Mouse (Mus musculus) E14TG2a.4 (cell line): Measurements from ENCODE around the gene Adam10.

Experiments
- H3K27me3 ChIP-seq: 2 replicates; pipeline ENCODE4 v1.6.1; 2014; ENCODE audit warnings: low read length, control low read depth; ENCODE audit not compliant: insufficient read depth
- H3K36me3 ChIP-seq: 2 replicates; pipeline ENCODE4 v1.6.1; 2014; ENCODE audit warnings: low read length, control low read depth; ENCODE audit not compliant: insufficient read depth
- H3K4me1 ChIP-seq: replicated peaks from 2 replicates; pipeline ENCODE4 v1.6.1; 2014; ENCODE audit warnings: low read depth, low read length, control low read depth
- H3K4me3 ChIP-seq: replicated peaks from 2 replicates; pipeline ENCODE4 v1.5.1; 2014; ENCODE audit warnings: mild to moderate bottlenecking, low read length
- H3K9me3 ChIP-seq: 2 replicates; pipeline ENCODE4 v1.6.1; 2014; ENCODE audit warnings: low read length, control low read depth
- CTCF ChIP-seq: conservative IDR thresholded peaks from 2 replicates; pipeline ENCODE4 v1.5.1; 2014; ENCODE audit warnings: low read length
- NANOG ChIP-seq: IDR thresholded peaks from 2 replicates; pipeline ENCODE4 v1.6.1; 2014; ENCODE audit warnings: borderline replicate concordance, low read length, mixed read lengths
- POU5F1 ChIP-seq: IDR thresholded peaks from 2 replicates; pipeline ENCODE4 v1.6.1; 2014; ENCODE audit warnings: low read length, borderline replicate concordance

Gene Adam10

GRCm38 (mm10) chr9:70682202-70682601 lies 3.4 kb downstream of the Adam10 start:
- no peak for TF ChIP-seq NANOG
- TF ChIP-seq POU5F1 = no peak
- no peak for TF ChIP-seq CTCF
- Histone ChIP-seq H3K9me3 (no peaks in the 10 kb centered on the region), H3K27me3 (peaks cover 6% of the 10 kb centered on the region; the same call in 1 of the 2 replicates), H3K4me1 (peaks cover 13% of the 10 kb centered on the region), H3K36me3 (no peaks in the 10 kb centered on the region), H3K4me3 (no peak overlapping the region)

GRCm38 (mm10) chr9:70688301-70688968 lies 9.6 kb downstream of the Adam10 start:
- Histone ChIP-seq H3K36me3 (no peaks in the 10 kb centered on the region), H3K4me1 (no peaks in the 10 kb centered on the region), H3K4me3 (no peak overlapping the region), H3K9me3 (no peaks in the 10 kb centered on the region), H3K27me3 (no peaks in the 10 kb centered on the region)
- TF ChIP-seq CTCF (no peak), POU5F1 (no peak), NANOG (no peak)

GRCm38 (mm10) chr9:70689926-70690325 lies 11.1 kb downstream of the Adam10 start:
- no peaks in the 10 kb centered on the region for H3K27me3 ChIP-seq
- no peaks in the 10 kb centered on the region for H3K4me1 ChIP-seq
- no peaks in the 10 kb centered on the region for H3K9me3 ChIP-seq
- H3K36me3 ChIP-seq = no peaks in the 10 kb centered on the region
- no peak overlapping the region for H3K4me3 ChIP-seq
- TF ChIP-seq CTCF = no peak
- TF ChIP-seq POU5F1 = no peak
- no peak for TF ChIP-seq NANOG

GRCm38 (mm10) chr9:70690579-70690978 lies 11.8 kb downstream of the Adam10 start:
- H3K36me3 ChIP-seq = no peaks in the 10 kb centered on the region
- no peaks in the 10 kb centered on the region for H3K4me1 ChIP-seq
- H3K9me3 ChIP-seq = no peaks in the 10 kb centered on the region
- H3K27me3 ChIP-seq = no peaks in the 10 kb centered on the region
- H3K4me3 ChIP-seq = no peak overlapping the region
- TF ChIP-seq POU5F1 (no peak), CTCF (no peak), NANOG (no peak)

- TF ChIP-seq NANOG (no peak), CTCF (no peak), POU5F1 (no peak)
- Histone ChIP-seq H3K4me1 (no peaks in the 10 kb centered on the region), H3K36me3 (no peaks in the 10 kb centered on the region), H3K9me3 (no peaks in the 10 kb centered on the region), H3K4me3 (no peak overlapping the region), H3K27me3 (no peaks in the 10 kb centered on the region)
These were observed 13.2 kb downstream of the Adam10 start for GRCm38 (mm10) chr9:70691772-70692693.

- TF ChIP-seq POU5F1 (no peak), CTCF (no peak), NANOG (no peak)
- Histone ChIP-seq H3K27me3 (no peaks in the 10 kb centered on the region), H3K9me3 (no peaks in the 10 kb centered on the region), H3K4me1 (no peaks in the 10 kb centered on the region), H3K36me3 (no peaks in the 10 kb centered on the region), H3K4me3 (no peak overlapping the region)
These were observed 16.9 kb downstream of the Adam10 start for GRCm38 (mm10) chr9:70695723-70696122.

GRCm38 (mm10) chr9:70698090-70698489 lies 19.3 kb downstream of the Adam10 start:
- Histone ChIP-seq H3K4me3 (no peak overlapping the region), H3K9me3 (no peaks in the 10 kb centered on the region), H3K27me3 (no peaks in the 10 kb centered on the region), H3K4me1 (no peaks in the 10 kb centered on the region), H3K36me3 (no peaks in the 10 kb centered on the region)
- no peak for TF ChIP-seq POU5F1
- no peak for TF ChIP-seq CTCF
- no peak for TF ChIP-seq NANOG

GRCm38 (mm10) chr9:70703597-70704203 lies 24.9 kb downstream of the Adam10 start:
- TF ChIP-seq CTCF (no peak), POU5F1 (no peak), NANOG (no peak)
- Histone ChIP-seq H3K36me3 (no peaks in the 10 kb centered on the region), H3K4me1 (no peaks in the 10 kb centered on the region), H3K27me3 (no peaks in the 10 kb centered on the region), H3K4me3 (no peak overlapping the region), H3K9me3 (no peaks in the 10 kb centered on the region)
